Mouse (Mus musculus): ENCODE measurements around the gene Mbd6. TPM values are rescaled to one million over a fixed set of nuclear protein-coding genes. Genes with fewer than 3 reads are reported as not detected.
"Not testable (repeated sequence)": the region's sequence is repeated elsewhere in the genome, so short reads cannot be mapped to it uniquely, and the experiment has no call there.

Mbd6 gene
- total RNA-seq, 4 experiments from 2014 or later, result 43.1 to 84.1 (median 62.3) TPM

DNA sequence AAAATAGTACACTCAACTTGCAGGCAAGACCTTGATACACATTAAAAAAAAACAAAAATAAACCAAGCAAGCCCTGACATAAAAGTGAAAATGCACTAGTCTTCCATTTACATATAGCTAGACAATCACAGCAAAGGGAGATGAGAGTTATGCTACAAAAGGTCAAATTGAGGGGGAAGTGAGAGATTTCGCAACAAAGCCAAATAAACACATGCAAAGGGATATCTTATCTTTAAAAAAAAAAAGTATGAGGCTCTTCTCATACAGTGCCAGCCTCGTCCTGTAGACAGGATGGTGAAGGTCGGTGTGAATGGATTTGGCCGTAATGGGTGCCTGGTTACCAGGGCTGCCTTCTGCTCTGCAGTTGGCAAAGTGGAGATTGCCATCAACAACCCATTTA lies 24.0 kb upstream of the Mbd6 start:
- no peak for DNase-seq

- DNase-seq, result peak; percentile 76
Observed at GRCm38 (mm10) chr10:127312356-127312676, 23.5 kb upstream of the Mbd6 start.

GRCm38 (mm10) chr10:127311476-127312355 lies 22.9 kb upstream of the Mbd6 start, which contains the start of gene Mars:
Gene Mars, minus strand, starts transcription at chr10:127311786.
- DNase-seq, result peak; percentile 94

DNA sequence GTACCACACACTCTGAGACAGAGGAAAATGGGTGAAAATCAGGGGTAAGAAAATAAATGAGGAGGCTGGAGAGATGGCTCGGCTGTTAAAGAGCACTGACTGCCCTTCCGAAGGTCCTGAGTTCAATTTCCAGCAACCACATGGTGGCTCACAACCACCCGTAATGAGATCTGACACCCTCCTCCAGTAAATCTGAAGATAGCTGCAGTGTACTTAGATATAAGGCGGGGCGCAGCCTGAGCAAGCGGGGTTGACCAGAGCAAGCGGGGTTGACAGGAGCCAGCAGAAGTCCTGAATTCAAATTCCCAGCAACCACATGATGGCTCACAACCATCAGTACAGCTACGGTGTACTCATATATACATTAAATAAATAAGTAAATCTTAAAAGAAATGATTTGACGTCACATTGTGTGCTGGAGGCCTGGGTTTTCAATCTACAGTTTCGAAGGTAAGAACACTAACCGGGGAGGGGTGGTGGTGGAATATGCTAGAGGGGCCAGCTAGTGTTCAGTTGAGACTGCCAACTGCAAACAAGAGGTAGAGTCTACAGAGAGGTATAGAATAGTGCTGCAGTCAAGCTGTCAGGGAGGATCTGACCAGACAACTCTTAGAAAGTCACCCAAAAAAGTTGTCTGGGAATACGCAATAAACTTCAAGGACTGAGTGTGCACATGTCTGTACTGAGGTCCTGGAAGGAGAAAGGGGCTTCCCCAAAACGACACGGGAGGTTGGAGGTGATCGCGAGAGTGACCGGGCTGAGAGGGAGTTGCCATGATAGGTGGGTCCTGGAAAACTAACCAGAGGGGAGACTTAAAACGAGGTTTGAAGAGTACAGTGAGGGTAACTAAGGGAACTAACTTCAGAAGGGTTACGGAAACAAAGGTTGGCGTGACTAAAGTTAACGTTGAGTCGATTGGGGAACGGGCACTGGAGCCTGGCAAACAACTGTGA lies 22.0 kb upstream of the Mbd6 start:
- DNase-seq, result no peak

GRCm38 (mm10) chr10:127309167-127309566 lies 20.3 kb upstream of the Mbd6 start:
- not testable (repeated sequence) for DNase-seq

- no peak for DNase-seq
Observed at GRCm38 (mm10) chr10:127303136-127303535, 14.3 kb upstream of the Mbd6 start.

- no peak for DNase-seq
Observed at GRCm38 (mm10) chr10:127300361-127300760, 11.5 kb upstream of the Mbd6 start.

GRCm38 (mm10) chr10:127297015-127297871 lies 8.4 kb upstream of the Mbd6 start:
- DNase-seq, result no peak

DNA sequence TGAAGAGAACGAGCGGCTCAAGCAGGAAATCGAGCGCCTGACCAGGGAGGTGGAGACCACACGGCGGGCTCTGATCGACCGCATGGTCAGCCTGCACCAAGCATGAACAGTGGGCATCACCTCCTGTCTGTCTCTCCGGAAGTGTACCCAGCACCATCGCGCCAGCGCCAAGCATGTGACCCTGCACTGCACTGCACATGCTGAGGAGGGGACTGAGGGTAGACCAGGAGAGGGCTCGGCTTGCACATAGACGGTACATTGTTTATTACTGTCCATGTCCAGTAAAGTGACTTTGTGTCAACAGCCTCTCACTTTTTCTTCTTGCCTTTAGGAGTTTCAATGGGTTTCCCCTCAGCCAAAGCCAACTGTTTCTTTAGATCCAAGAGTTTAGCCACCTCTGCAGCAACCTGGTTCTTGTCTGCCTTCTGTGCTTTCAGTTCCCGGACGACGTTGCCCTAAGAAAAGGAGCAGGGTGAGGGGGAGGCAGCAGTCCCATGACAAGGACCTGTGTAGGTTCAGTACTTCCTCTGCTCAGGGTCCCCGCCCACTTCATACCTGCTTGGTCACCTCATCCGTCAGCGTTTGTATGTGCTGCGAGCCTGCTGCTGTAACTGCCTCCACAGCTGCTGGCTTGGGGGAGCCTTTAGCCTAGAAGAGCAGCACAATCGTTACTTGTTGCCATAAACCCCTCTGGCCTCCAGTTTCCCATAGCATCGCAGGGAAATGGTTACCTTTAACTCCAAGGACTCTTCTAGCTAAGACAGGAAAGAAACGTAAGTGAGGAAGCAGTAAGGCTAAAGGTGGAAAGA lies 7.4 kb upstream of the Mbd6 start:
- DNase-seq, result no peak

DNA sequence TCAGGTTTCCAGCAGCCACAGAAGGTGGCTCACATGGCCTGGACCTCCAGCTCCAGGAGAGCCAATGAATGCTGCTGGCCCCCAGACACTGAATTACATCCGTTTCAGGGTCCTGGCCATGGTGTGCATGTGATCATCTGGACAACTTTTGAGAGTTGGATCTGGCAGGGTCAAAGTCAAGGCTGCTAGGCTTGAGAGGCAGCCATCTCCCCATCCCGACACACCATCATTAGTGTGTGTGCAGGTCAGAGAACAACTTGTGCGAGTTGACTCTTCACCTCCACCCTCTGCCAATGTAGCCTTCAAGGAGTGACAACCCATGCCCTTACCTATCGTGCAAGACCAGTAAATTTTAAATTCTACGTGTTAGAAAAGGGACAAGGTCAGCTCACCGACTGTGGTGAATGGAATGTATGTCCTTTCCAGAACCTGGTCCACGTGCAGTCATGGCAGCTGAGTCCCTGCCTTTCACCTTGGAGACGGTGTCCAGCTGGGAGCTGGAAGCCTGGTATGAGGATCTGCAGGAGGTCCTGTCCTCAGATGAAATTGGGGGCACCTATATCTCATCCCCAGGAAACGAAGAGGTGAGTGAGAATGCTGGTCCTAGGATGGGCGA lies 6.2 kb upstream of the Mbd6 start:
- no peak for DNase-seq

DNA sequence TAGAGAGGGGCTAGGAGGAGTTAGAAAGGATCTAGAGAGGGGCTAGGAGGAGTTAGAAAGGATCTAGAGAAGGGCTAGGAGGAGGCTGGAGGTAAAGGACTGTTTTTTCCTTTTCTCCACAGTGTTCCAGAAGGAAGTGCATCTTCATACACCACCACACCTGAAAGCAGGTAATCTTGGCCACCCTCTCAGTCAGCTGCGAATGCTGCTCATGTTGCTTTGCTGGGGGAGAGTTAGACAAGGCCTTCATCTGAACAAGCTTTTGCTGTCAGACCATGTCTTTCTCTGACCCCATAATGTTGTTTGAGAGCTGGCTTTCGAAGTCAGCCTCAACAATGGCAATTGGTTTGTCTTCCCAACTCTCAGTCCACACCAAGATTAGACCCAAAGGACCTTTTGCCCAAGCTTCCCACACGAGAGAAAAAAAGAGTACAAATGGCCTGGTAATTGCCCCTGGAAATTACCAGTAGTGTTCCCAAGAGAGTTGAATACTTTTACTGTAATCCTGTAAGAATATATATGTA lies 4.8 kb upstream of the Mbd6 start:
- DNase-seq, result no peak

DNA sequence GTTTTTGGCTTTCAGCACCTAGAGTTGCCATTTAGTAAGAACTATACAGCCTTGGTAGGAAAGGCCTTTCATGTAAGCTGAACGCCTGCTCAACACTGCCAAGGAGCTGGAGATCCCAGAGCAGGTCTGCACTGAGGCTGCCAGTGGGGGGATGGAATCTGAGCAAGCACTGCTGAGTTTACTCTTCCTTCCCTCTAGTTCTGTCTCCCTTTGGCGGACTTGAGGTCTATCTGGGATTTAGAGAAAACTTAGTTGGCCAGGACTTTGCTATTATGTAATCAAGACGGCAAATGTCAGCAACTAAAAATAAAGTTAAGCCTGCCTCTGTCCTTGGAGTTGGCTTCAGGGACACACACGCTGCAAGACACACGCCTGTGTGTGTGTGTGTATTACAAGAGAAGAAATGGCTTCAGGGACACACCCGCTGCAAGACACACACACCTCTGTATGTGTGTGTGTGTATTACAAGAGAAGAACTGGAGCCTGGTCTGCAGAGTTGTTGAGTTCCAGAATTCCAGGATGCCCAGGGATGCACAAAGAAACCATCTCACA lies 4.2 kb upstream of the Mbd6 start:
- DNase-seq, result peak; percentile 73

GRCm38 (mm10) chr10:127291881-127292638 lies 3.2 kb upstream of the Mbd6 start:
- no peak for DNase-seq

GRCm38 (mm10) chr10:127290930-127291880 lies 2.4 kb upstream of the Mbd6 start:
- DNase-seq, result no peak

DNA sequence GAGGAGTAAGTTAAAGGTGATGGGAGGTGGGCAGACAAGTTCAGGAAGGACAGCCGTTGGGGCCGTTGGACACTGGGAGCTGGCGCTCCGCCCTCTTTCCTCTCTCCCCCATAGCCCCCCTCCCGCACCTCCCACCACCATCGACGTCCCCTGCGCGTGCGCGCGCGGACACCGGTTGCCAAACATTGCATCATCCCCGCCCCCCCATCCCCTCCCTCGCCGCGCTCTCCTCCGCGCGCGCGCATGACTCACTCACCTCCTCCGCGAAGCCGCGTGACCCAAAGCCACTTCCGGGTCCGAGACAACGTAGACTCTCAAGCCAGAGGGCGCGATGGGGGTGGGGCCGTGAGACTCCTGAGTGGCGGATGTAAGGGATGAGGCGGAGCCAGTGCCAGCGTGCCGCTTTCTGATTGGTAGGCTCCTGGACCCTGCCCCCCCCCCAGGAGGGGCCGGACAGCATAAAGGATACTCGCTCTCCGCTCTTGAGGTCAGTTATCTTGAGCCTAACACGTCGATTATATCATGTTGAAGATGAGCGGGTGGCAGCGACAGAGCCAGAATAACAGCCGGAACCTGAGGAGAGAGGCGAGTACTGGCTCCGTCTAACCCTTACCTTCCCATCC lies 1.6 kb upstream of the Mbd6 start:
- DNase-seq, result peak; percentile 100

GRCm38 (mm10) chr10:127289573-127290191 lies 864 bp upstream of the Mbd6 start:
- no peak for DNase-seq

GRCm38 (mm10) chr10:127288328-127288799 lies 454 bp downstream of the Mbd6 start:
- no peak for DNase-seq
